Mouse (Mus musculus): ENCODE measurements around the gene Mtif3. TPM values are rescaled to one million over a fixed set of nuclear protein-coding genes. Genes with fewer than 3 reads are reported as not detected.

Mtif3 gene
- total and polyA plus RNA-seq, 3 experiments: 22.7 to 38.2 TPM; not detected in 1

DNA sequence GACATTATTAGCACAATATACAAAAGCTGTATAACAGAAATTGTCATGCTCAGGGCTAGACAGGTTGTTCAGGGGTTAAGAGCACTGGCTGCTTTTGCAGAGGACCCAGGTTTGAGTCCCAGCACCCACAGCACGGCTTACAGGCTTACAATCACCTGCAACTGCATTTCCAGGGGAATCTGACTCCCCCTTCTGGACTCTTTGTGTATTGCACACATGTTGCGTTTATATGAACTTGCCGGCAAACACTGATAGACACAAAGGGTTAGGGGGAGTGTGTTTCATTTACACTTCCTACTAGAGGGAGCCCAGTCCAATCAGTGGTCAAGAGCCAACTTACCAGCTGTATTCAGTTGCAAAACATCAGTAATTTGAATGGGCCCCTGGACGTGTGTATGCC, 37.7 kb upstream of the Mtif3 start:
- TF ChIP-seq CTCF (IDR thresholded peaks at IDR 0.05 in 2 of 3, conservative IDR thresholded peaks at IDR 0.05 in 1 of 3; ENCODE audit: control insufficient read depth in 1 of 3, insufficient read depth in 1 of 3, low read depth in 2 of 3, low read length in 3 of 3, poor library complexity in 1 of 3, severe bottlenecking in 1 of 3) (peak; percentile 28 to 59 (median 45); a peak in 5 of 6 replicates), USF2 (IDR thresholded peaks at IDR 0.05; ENCODE audit: borderline replicate concordance in 1 of 2, insufficient read depth in 1 of 2, low read depth in 1 of 2, low read length in 2 of 2) (no peak), MAFK (IDR thresholded peaks at IDR 0.05; ENCODE audit: borderline replicate concordance, low read depth, low read length) (no peak), RAD21 (IDR thresholded peaks at IDR 0.05; ENCODE audit: low read depth, low read length) (peak; percentile 5; the same call in 1 of the 2 replicates), SMC3 (IDR thresholded peaks at IDR 0.05; ENCODE audit: low read depth, low read length) (peak; percentile 40), MAZ (IDR thresholded peaks at IDR 0.05; ENCODE audit: low read depth, low read length) (no peak)
- no peak overlapping the region for H3K27ac ChIP-seq (ENCODE audit: control insufficient read depth, low read depth, low read length)
- no peaks in the 10 kb centered on the region for H3K4me1 ChIP-seq (ENCODE audit: control insufficient read depth in 1 of 2, insufficient read depth in 2 of 2, low read length in 2 of 2)
- peak; percentile 45 for DNase-seq (ENCODE audit: low read depth, low spot score)
- no peaks in the 10 kb centered on the region for H3K79me2 ChIP-seq (ENCODE audit: control insufficient read depth, insufficient read depth, low read length, poor library complexity)
- no peak overlapping the region for H3K4me3 ChIP-seq (ENCODE audit: control insufficient read depth in 1 of 2, insufficient read depth in 1 of 2, low read depth in 2 of 2, low read length in 2 of 2)
- H3K9me3 ChIP-seq (replicated peaks; ENCODE audit: insufficient read depth, low read length): no peaks in the 10 kb centered on the region
- H3K9ac ChIP-seq (ENCODE audit: control insufficient read depth, low read depth, low read length, poor library complexity, severe bottlenecking): no peak overlapping the region
- H3K36me3 ChIP-seq (ENCODE audit: control insufficient read depth in 1 of 2, insufficient read depth in 2 of 2, low read length in 2 of 2): no peaks in the 10 kb centered on the region
- H3K27me3 ChIP-seq (ENCODE audit: control insufficient read depth in 1 of 2, insufficient read depth in 2 of 2, low read length in 2 of 2): no peaks in the 10 kb centered on the region

DNA sequence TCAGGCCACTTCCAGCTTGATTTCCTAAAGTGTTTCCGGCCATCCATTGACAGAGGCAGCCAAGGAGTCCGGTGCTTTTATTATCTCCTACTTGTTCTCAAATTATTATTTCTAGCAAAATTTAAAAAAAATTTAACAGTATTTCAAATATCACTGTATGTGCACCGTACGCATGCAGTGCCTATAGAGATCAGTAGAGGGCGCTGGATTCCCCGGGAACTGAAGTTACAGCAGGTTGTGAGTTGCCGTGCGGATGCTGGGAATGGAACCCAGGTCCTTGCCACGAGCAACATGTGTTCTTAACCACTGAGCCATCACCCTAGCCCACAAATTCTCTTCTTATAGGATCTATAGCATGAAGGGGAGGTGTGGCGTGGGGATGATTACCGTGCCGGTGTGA, 35.2 kb upstream of the Mtif3 start:
- no peak overlapping the region for H3K27ac ChIP-seq (ENCODE audit: control insufficient read depth, low read depth, low read length)
- H3K79me2 ChIP-seq (ENCODE audit: control insufficient read depth, insufficient read depth, low read length, poor library complexity): no peaks in the 10 kb centered on the region
- H3K9ac ChIP-seq (ENCODE audit: control insufficient read depth, low read depth, low read length, poor library complexity, severe bottlenecking): no peak overlapping the region
- no peaks in the 10 kb centered on the region for H3K27me3 ChIP-seq (ENCODE audit: control insufficient read depth in 1 of 2, insufficient read depth in 2 of 2, low read length in 2 of 2)
- no peaks in the 10 kb centered on the region for H3K9me3 ChIP-seq (replicated peaks; ENCODE audit: insufficient read depth, low read length)
- DNase-seq (ENCODE audit: low read depth, low spot score): no peak
- H3K4me1 ChIP-seq (ENCODE audit: control insufficient read depth in 1 of 2, insufficient read depth in 2 of 2, low read length in 2 of 2): no peaks in the 10 kb centered on the region
- TF ChIP-seq RAD21 (IDR thresholded peaks at IDR 0.05; ENCODE audit: low read depth, low read length) (peak; percentile 9), UBTF (IDR thresholded peaks at IDR 0.05; ENCODE audit: borderline replicate concordance, insufficient read depth, low read depth, low read length) (no peak), CTCF (IDR thresholded peaks at IDR 0.05 in 2 of 3, conservative IDR thresholded peaks at IDR 0.05 in 1 of 3; ENCODE audit: control insufficient read depth in 1 of 3, insufficient read depth in 1 of 3, low read depth in 2 of 3, low read length in 3 of 3, poor library complexity in 1 of 3, severe bottlenecking in 1 of 3) (peak; percentile 41 to 61 (median 51)), SMC3 (IDR thresholded peaks at IDR 0.05; ENCODE audit: low read depth, low read length) (peak; percentile 34; the same call in 1 of the 2 replicates)
- H3K4me3 ChIP-seq (ENCODE audit: control insufficient read depth in 1 of 2, insufficient read depth in 1 of 2, low read depth in 2 of 2, low read length in 2 of 2): no peak overlapping the region
- H3K36me3 ChIP-seq (ENCODE audit: control insufficient read depth in 1 of 2, insufficient read depth in 2 of 2, low read length in 2 of 2): no peaks in the 10 kb centered on the region

- Histone ChIP-seq H3K4me3 (ENCODE audit: control insufficient read depth in 1 of 2, insufficient read depth in 1 of 2, low read depth in 2 of 2, low read length in 2 of 2) (no peak overlapping the region), H3K9ac (ENCODE audit: control insufficient read depth, low read depth, low read length, poor library complexity, severe bottlenecking) (no peak overlapping the region), H3K79me2 (ENCODE audit: control insufficient read depth, insufficient read depth, low read length, poor library complexity) (no peaks in the 10 kb centered on the region), H3K9me3 (replicated peaks; ENCODE audit: insufficient read depth, low read length) (no peaks in the 10 kb centered on the region), H3K36me3 (ENCODE audit: control insufficient read depth in 1 of 2, insufficient read depth in 2 of 2, low read length in 2 of 2) (no peaks in the 10 kb centered on the region), H3K27ac (ENCODE audit: control insufficient read depth, low read depth, low read length) (no peak overlapping the region), H3K27me3 (ENCODE audit: control insufficient read depth in 1 of 2, insufficient read depth in 2 of 2, low read length in 2 of 2) (no peaks in the 10 kb centered on the region), H3K4me1 (ENCODE audit: control insufficient read depth in 1 of 2, insufficient read depth in 2 of 2, low read length in 2 of 2) (no peaks in the 10 kb centered on the region)
- no peak for DNase-seq (ENCODE audit: low read depth, low spot score)
- no peak for TF ChIP-seq MAFK (IDR thresholded peaks at IDR 0.05; ENCODE audit: borderline replicate concordance, low read depth, low read length)
- peak; percentile 27 to 32 (median 30); a peak in 3 of 6 replicates for TF ChIP-seq CTCF (IDR thresholded peaks at IDR 0.05 in 2 of 3, conservative IDR thresholded peaks at IDR 0.05 in 1 of 3; ENCODE audit: control insufficient read depth in 1 of 3, insufficient read depth in 1 of 3, low read depth in 2 of 3, low read length in 3 of 3, poor library complexity in 1 of 3, severe bottlenecking in 1 of 3)
Observed at GRCm38 (mm10) chr5:146996812-146997211, 33.2 kb upstream of the Mtif3 start.

Data from MEL (cell line).